10 mouse cellular contexts compared by ENCODE assay signal in the genomic region with DNA sequence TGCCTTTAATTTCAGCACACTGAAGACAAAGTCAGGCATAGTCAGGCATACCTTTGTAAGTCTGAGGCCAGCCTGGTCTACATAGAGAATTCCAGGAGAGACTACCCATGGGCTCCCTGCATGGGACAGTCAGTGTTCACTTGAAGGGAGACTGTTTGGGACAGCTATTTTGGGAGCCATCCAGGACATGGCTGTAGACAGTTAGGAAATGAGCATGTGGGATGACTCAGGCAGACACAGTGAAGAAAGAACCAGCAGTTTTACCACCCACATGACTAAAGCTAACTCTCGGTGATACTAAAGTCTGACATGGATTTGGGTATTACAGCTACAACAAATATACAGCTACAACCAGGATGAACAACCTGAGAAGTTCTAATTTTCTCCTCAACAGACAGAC.
DNase-seq lines count a peak whose midpoint lies in the region; ATAC-seq lines count a peak whose summit lies in the region.
"Had no signal": no experiment of that assay in that cellular context is flagged by ENCODE, and none has a peak within 500 bp of the region (broad histone marks: within the 10 kb centered on the region; RNA-seq: fewer than 3 reads in every experiment).

No protein-coding gene starts in this region.

- H3K36me3 ChIP-seq in hindbrain, embryonic 10.5 days, result 0 out of 2 replicates have a peak, but pooled peaks cover 7% of the 10 kb centered on the region
- H3K36me3 ChIP-seq in kidney, embryonic 16.5 days (ENCODE audit: insufficient read depth, low read length), result peaks cover 4% of the 10 kb centered on the region; the same call in 1 of the 2 replicates
- H3K36me3 ChIP-seq: embryonic facial prominence, embryonic 13.5 days; liver, embryonic 13.5 days had no signal

- 95% methylated on average over 1 of the region's 1 CpGs for WGBS in hindbrain, embryonic 10.5 days
- 71% methylated on average over 1 of the region's 1 CpGs for WGBS in kidney, embryonic 16.5 days

- H3K4me1 ChIP-seq in hindbrain, embryonic 10.5 days (replicated peaks), result no peaks in the 10 kb centered on the region
- no peaks in the 10 kb centered on the region for H3K4me1 ChIP-seq in kidney, embryonic 16.5 days (ENCODE audit: insufficient read depth, low read length)

- H3K27me3 ChIP-seq in hindbrain, embryonic 10.5 days (ENCODE audit: insufficient read depth, poor library complexity, severe bottlenecking), result no peaks in the 10 kb centered on the region
- H3K27me3 ChIP-seq in kidney, embryonic 16.5 days (ENCODE audit: insufficient read depth, low read length), result no peaks in the 10 kb centered on the region
- H3K27me3 ChIP-seq: embryonic facial prominence, embryonic 13.5 days; liver, embryonic 13.5 days had no signal

- ATAC-seq in granulocyte monocyte progenitor cell, adult 5-6 weeks (replicated peaks; ENCODE audit: poor library complexity, severe bottlenecking), result peak; percentile 68
- no peak for ATAC-seq in kidney, embryonic 16.5 days (ENCODE audit: low FRiP score, low TSS enrichment)

- H3K4me2 ChIP-seq in kidney, embryonic 16.5 days (replicated peaks; ENCODE audit: low read depth, low read length), result no peak overlapping the region
- H3K4me2 ChIP-seq: embryonic facial prominence, embryonic 13.5 days; liver, embryonic 13.5 days had no signal

- peak; percentile 78 for DNase-seq in right cerebral cortex, adult 18-20 months
- DNase-seq in right cerebral cortex, postnatal 4 days, result no peak
- DNase-seq in left cerebral cortex, postnatal 36 days (ENCODE audit: low spot score in 2 of 2), result peak; percentile 52 to 65
- DNase-seq in telencephalon, adult 2 months (ENCODE audit: low read depth, low spot score), result peak; percentile 82
- no peak for DNase-seq in hindbrain, embryonic 10.5 days (ENCODE audit: low spot score)
- no peak for DNase-seq in thymus, postnatal 10 days (ENCODE audit: low spot score in 2 of 2)
- DNase-seq: liver, embryonic 13.5 days had no signal

- H3K9me3 ChIP-seq in hindbrain, embryonic 10.5 days, result no peaks in the 10 kb centered on the region
- no peaks in the 10 kb centered on the region for H3K9me3 ChIP-seq in kidney, embryonic 16.5 days (ENCODE audit: low read length)
- H3K9me3 ChIP-seq: embryonic facial prominence, embryonic 13.5 days; liver, embryonic 13.5 days had no signal

- no peak overlapping the region for H3K27ac ChIP-seq in hindbrain, embryonic 10.5 days
- H3K27ac ChIP-seq in kidney, embryonic 16.5 days (ENCODE audit: low read length), result no peak overlapping the region
- H3K27ac ChIP-seq: embryonic facial prominence, embryonic 13.5 days; liver, embryonic 13.5 days had no signal

- intact Hi-C loops in left cerebral cortex, postnatal 36 days (cut with DNase I), result no loop called here

- H3K4me3 ChIP-seq in hindbrain, embryonic 10.5 days, result no peak overlapping the region
- H3K4me3 ChIP-seq in kidney, embryonic 16.5 days (ENCODE audit: low read length), result no peak overlapping the region
- H3K4me3 ChIP-seq: embryonic facial prominence, embryonic 13.5 days; liver, embryonic 13.5 days had no signal

- H3K9ac ChIP-seq in kidney, embryonic 16.5 days (replicated peaks; ENCODE audit: low read length), result no peak overlapping the region
- H3K9ac ChIP-seq: embryonic facial prominence, embryonic 13.5 days; liver, embryonic 13.5 days had no signal

Comparison
In these comparisons a context has a peak if more than half of its experiments do, and no peak if none do; other contexts are left out.
1. DNase-seq: peak in right cerebral cortex, adult 18-20 months (single experiment), left cerebral cortex, postnatal 36 days (2 of 2) and telencephalon, adult 2 months (single experiment); none in right cerebral cortex, postnatal 4 days (single experiment), hindbrain, embryonic 10.5 days (single experiment) and thymus, postnatal 10 days (0 of 2).